Mouse (Mus musculus): Measurements from ENCODE around the gene Fam19a1.

- TF ChIP-seq POLR2A (IDR thresholded peaks at IDR 0.05; ENCODE audit: low read depth, low read length) = no peak
- no peak for TF ChIP-seq CTCF (IDR thresholded peaks at IDR 0.05; ENCODE audit: borderline replicate concordance, insufficient read depth, low read length)
Measured at GRCm38 (mm10) chr6:96289672-96290071, 176.7 kb downstream of the Fam19a1 start.

Data from embryonic fibroblast, embryonic 13.5 days (primary cell).